7 mouse cellular contexts compared by ENCODE assay signal in genomic region chr13:34002058-34003006, GRCm38 (mm10). TPM values are rescaled to one million over a fixed set of nuclear protein-coding genes. Genes with fewer than 3 reads are reported as not detected.
DNase-seq lines count a peak whose midpoint lies in the region; ATAC-seq lines count a peak whose summit lies in the region.

Gene Ripk1 (plus strand): TSS chr13:34002363.
Gene Serpinb6a (minus strand): TSS chr13:34002794.

- H3K4me1 ChIP-seq in embryonic facial prominence, embryonic 11.5 days (ENCODE audit: control insufficient read depth, insufficient read depth, low read length) = no peaks in the 10 kb centered on the region; the same call in 1 of the 2 replicates
- H3K4me1 ChIP-seq in limb, embryonic 10.5 days = peaks cover 10% of the 10 kb centered on the region
- peaks cover 18% of the 10 kb centered on the region for H3K4me1 ChIP-seq in midbrain, embryonic 13.5 days (replicated peaks)

- no peaks in the 10 kb centered on the region for H3K36me3 ChIP-seq in embryonic facial prominence, embryonic 11.5 days (replicated peaks; ENCODE audit: control insufficient read depth, insufficient read depth, low read depth, low read length)
- no peaks in the 10 kb centered on the region for H3K36me3 ChIP-seq in limb, embryonic 10.5 days
- H3K36me3 ChIP-seq in midbrain, embryonic 13.5 days = no peaks in the 10 kb centered on the region; the same call in 1 of the 2 replicates

- H3K27ac ChIP-seq in embryonic facial prominence, embryonic 11.5 days (replicated peaks; ENCODE audit: low read depth, low read length) = peak within 1 kb of the TSS; percentile 62
- peak within 1 kb of the TSS; percentile 93 for H3K27ac ChIP-seq in limb, embryonic 10.5 days
- H3K27ac ChIP-seq in midbrain, embryonic 13.5 days = peak within 1 kb of the TSS; percentile 89

- H3K4me3 ChIP-seq in embryonic facial prominence, embryonic 11.5 days (ENCODE audit: low read depth, low read length) = peak within 1 kb of the TSS; percentile 94
- peak within 1 kb of the TSS; percentile 89 for H3K4me3 ChIP-seq in limb, embryonic 10.5 days
- H3K4me3 ChIP-seq in midbrain, embryonic 13.5 days (replicated peaks) = peak within 1 kb of the TSS; percentile 83

- H3K4me2 ChIP-seq in embryonic facial prominence, embryonic 11.5 days (ENCODE audit: low read depth, low read length) = peak within 1 kb of the TSS; percentile 71
- H3K4me2 ChIP-seq in midbrain, embryonic 13.5 days (replicated peaks) = peak within 1 kb of the TSS; percentile 60

- H3K27me3 ChIP-seq in embryonic facial prominence, embryonic 11.5 days (ENCODE audit: control insufficient read depth, insufficient read depth, low read length) = no peaks in the 10 kb centered on the region
- H3K27me3 ChIP-seq in limb, embryonic 10.5 days (ENCODE audit: low read depth, poor library complexity, severe bottlenecking) = no peaks in the 10 kb centered on the region
- no peaks in the 10 kb centered on the region for H3K27me3 ChIP-seq in midbrain, embryonic 13.5 days

- ATAC-seq in embryonic facial prominence, embryonic 11.5 days (replicated peaks; ENCODE audit: insufficient number of reproducible peaks, low FRiP score, low TSS enrichment, low read depth) = peak; percentile 96
- peak; percentile 80 for ATAC-seq in granulocyte monocyte progenitor cell, adult 5-6 weeks (replicated peaks; ENCODE audit: poor library complexity, severe bottlenecking)
- peak; percentile 98 for ATAC-seq in midbrain, embryonic 13.5 days

- H3K9ac ChIP-seq in embryonic facial prominence, embryonic 11.5 days (replicated peaks; ENCODE audit: low read length) = peak within 1 kb of the TSS; percentile 88
- peak within 1 kb of the TSS; percentile 87 for H3K9ac ChIP-seq in midbrain, embryonic 13.5 days (replicated peaks)

- WGBS in embryonic facial prominence, embryonic 11.5 days = under 1% methylated on average over 90 of the region's 92 CpGs
- WGBS in limb, embryonic 10.5 days = under 1% methylated on average over 91 of the region's 92 CpGs
- under 1% methylated on average over 87 of the region's 92 CpGs for WGBS in midbrain, embryonic 13.5 days

- peak; percentile 96 for DNase-seq in adrenal gland, postnatal 14 days
- DNase-seq in embryonic facial prominence, embryonic 11.5 days (ENCODE audit: low spot score) = peak; percentile 94
- DNase-seq in kidney, adult 11 months = peak; percentile 90
- peak; percentile 92 for DNase-seq in limb, embryonic 10.5 days (ENCODE audit: low spot score)
- DNase-seq in spleen, adult 12 weeks (ENCODE audit: low spot score) = peak; percentile 91

- H3K9me3 ChIP-seq in embryonic facial prominence, embryonic 11.5 days (replicated peaks; ENCODE audit: control insufficient read depth, low read length) = no peaks in the 10 kb centered on the region
- H3K9me3 ChIP-seq in limb, embryonic 10.5 days (replicated peaks) = no peaks in the 10 kb centered on the region
- no peaks in the 10 kb centered on the region for H3K9me3 ChIP-seq in midbrain, embryonic 13.5 days

RNA-seq across cellular contexts. Expression of gene Ripk1, which starts in this region (rescaled TPM):
- total RNA-seq in adrenal gland, postnatal 14 days (2021) = 29.5 and 31.4 TPM in 2 replicates
- polyA plus RNA-seq in embryonic facial prominence, embryonic 11.5 days (2014; fragmentation: Nextera tagmentation; extraction: Ambion mirVana) = 13.0 and 13.1 TPM in 2 replicates
- 37.3 and 42.8 TPM in 2 replicates for total RNA-seq in granulocyte monocyte progenitor cell, adult 5-6 weeks (2014; fragmentation: Nextera tagmentation)
- total RNA-seq in granulocyte monocyte progenitor cell, adult 5-6 weeks (2017) = 52.7 and 67.2 TPM in 2 replicates
- polyA plus RNA-seq in limb, embryonic 10.5 days (2016; fragmentation: Nextera tagmentation; extraction: Ambion mirVana) = 9.0 and 9.7 TPM in 2 replicates
- polyA plus RNA-seq in midbrain, embryonic 13.5 days (2015; fragmentation: Nextera tagmentation; extraction: Ambion mirVana) = 5.3 and 6.4 TPM in 2 replicates

RNA-seq across cellular contexts. Expression of gene Serpinb6a, which starts in this region (rescaled TPM):
- total RNA-seq in adrenal gland, postnatal 14 days (2021) = 214 and 236 TPM in 2 replicates
- 46.2 and 55.5 TPM in 2 replicates for polyA plus RNA-seq in embryonic facial prominence, embryonic 11.5 days (2014; fragmentation: Nextera tagmentation; extraction: Ambion mirVana)
- total RNA-seq in granulocyte monocyte progenitor cell, adult 5-6 weeks (2014; fragmentation: Nextera tagmentation) = 6.7 and 24.5 TPM in 2 replicates
- 8.6 and 8.7 TPM in 2 replicates for total RNA-seq in granulocyte monocyte progenitor cell, adult 5-6 weeks (2017)
- polyA plus RNA-seq in limb, embryonic 10.5 days (2016; fragmentation: Nextera tagmentation; extraction: Ambion mirVana) = 26.4 and 35.7 TPM in 2 replicates
- polyA plus RNA-seq in midbrain, embryonic 13.5 days (2015; fragmentation: Nextera tagmentation; extraction: Ambion mirVana) = 29.5 and 31.1 TPM in 2 replicates

Comparison
In these comparisons a context has a peak if more than half of its experiments do, and no peak if none do; other contexts are left out.
1. Peak in every context shown above with its lines: DNase-seq, ATAC-seq, H3K4me3 ChIP-seq and H3K27ac ChIP-seq.